Mouse (Mus musculus): ENCODE measurements at regions not wholly inside any gene's neighbourhood (a gene's known extent, or its start where the extent isn't known, plus 50 kb on each side); places are given as distances from the start of the nearest gene placed in this dataset.

DNA sequence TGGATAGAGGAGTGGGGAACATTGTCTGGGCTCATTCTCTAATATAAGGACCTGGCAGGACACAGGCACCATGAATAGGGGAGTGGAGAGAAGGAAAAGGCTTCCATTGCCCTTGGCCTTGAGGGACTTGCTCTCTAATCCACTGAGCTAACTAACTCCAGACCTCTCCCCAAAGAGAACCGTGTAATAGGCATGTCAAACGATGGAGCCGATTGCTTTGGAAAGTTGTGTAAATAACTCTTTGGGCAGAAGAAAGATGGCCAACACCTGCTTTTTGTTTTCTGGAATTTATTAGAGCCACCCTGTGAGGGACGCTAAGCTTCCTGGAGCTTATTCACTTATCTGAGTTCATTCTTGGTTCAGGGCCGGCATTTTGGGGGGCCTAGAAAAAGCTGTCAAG is 180.9 kb upstream of the Fggy start:
- H3K27ac ChIP-seq (ENCODE audit: control insufficient read depth, low read depth, low read length), result no peak overlapping the region
- H3K4me3 ChIP-seq (ENCODE audit: control insufficient read depth in 1 of 2, insufficient read depth in 1 of 2, low read depth in 2 of 2, low read length in 2 of 2), result no peak overlapping the region
- no peaks in the 10 kb centered on the region for H3K79me2 ChIP-seq (ENCODE audit: control insufficient read depth, insufficient read depth, low read length, poor library complexity)
- H3K9ac ChIP-seq (ENCODE audit: control insufficient read depth, low read depth, low read length, poor library complexity, severe bottlenecking), result no peak overlapping the region
- H3K9me3 ChIP-seq (replicated peaks; ENCODE audit: insufficient read depth, low read length), result no peaks in the 10 kb centered on the region
- no peaks in the 10 kb centered on the region for H3K27me3 ChIP-seq (ENCODE audit: control insufficient read depth in 1 of 2, insufficient read depth in 2 of 2, low read length in 2 of 2)
- H3K36me3 ChIP-seq (ENCODE audit: control insufficient read depth in 1 of 2, insufficient read depth in 2 of 2, low read length in 2 of 2), result no peaks in the 10 kb centered on the region
- H3K4me1 ChIP-seq (ENCODE audit: control insufficient read depth in 1 of 2, insufficient read depth in 2 of 2, low read length in 2 of 2), result no peaks in the 10 kb centered on the region
- TF ChIP-seq MAFK (IDR thresholded peaks at IDR 0.05; ENCODE audit: borderline replicate concordance, low read depth, low read length) (no peak), MEF2A (IDR thresholded peaks at IDR 0.05; ENCODE audit: extremely low read depth, insufficient replicate concordance, low read depth, low read length, poor library complexity, severe bottlenecking) (no peak), MYB (IDR thresholded peaks at IDR 0.05; ENCODE audit: low read depth, low read length) (no peak), CHD2 (IDR thresholded peaks at IDR 0.05; ENCODE audit: low read length) (no peak), TCF12 (IDR thresholded peaks at IDR 0.05; ENCODE audit: low read depth, low read length) (no peak), CTCF (IDR thresholded peaks at IDR 0.05 in 2 of 3, conservative IDR thresholded peaks at IDR 0.05 in 1 of 3; ENCODE audit: control insufficient read depth in 1 of 3, insufficient read depth in 1 of 3, low read depth in 2 of 3, low read length in 3 of 3, poor library complexity in 1 of 3, severe bottlenecking in 1 of 3) (no peak), E2F4 (IDR thresholded peaks at IDR 0.05; ENCODE audit: borderline replicate concordance, low read depth, low read length) (no peak), TBP (IDR thresholded peaks at IDR 0.05; ENCODE audit: low read depth, low read length) (no peak), ELF1 (IDR thresholded peaks at IDR 0.05; ENCODE audit: low read depth, low read length) (no peak), ZKSCAN1 (IDR thresholded peaks at IDR 0.05; ENCODE audit: low read depth, low read length) (no peak)
- DNase-seq (ENCODE audit: low read depth, low spot score), result no peak

DNA sequence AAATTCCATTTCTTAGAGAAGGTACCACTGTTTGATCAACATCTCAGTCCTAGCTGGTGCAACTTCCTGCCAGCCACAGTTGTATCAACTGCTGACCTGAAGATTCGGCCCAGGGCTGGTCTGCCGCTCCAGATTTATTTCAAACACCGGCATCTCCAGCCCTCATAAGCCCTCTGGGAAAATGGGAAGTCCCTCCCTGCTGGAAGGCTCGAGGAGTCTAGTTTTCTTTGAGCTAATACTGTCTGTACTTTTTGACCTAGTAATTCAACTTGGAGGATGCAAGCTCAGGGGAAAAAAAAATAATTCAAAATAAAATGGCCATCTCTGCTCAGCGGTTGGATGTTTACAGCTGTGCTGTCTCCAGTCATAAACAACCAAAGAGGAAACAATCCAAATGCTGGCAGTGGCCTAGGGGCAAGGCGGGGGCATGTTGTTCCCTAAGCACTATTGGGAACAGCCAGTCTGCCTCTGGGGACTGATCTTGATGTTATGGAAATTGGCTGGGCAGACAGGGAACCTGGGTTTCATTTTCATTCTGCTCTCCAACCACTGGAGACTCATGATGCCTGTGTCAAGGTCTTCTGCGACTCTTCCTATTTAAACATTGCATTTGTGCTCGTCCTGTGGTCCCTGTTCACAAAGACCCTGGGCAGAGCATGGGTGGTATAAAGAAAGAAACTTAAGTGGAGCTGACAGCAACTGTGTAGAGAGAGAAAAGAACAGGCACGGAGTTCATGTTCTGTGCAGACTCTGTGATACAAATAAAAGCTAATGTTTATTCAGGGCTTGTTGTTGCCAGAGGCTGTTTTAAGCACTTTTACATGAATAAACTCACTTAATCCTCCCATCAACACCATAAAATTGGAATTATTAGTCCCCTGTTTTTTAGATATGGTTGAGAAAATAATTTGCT is 179.8 kb upstream of the Fggy start:
- H3K4me1 ChIP-seq (ENCODE audit: control insufficient read depth in 1 of 2, insufficient read depth in 2 of 2, low read length in 2 of 2), result no peaks in the 10 kb centered on the region
- H3K79me2 ChIP-seq (ENCODE audit: control insufficient read depth, insufficient read depth, low read length, poor library complexity), result no peaks in the 10 kb centered on the region
- DNase-seq (ENCODE audit: low read depth, low spot score), result no peak
- no peaks in the 10 kb centered on the region for H3K36me3 ChIP-seq (ENCODE audit: control insufficient read depth in 1 of 2, insufficient read depth in 2 of 2, low read length in 2 of 2)
- no peak overlapping the region for H3K27ac ChIP-seq (ENCODE audit: control insufficient read depth, low read depth, low read length)
- no peak overlapping the region for H3K9ac ChIP-seq (ENCODE audit: control insufficient read depth, low read depth, low read length, poor library complexity, severe bottlenecking)
- H3K4me3 ChIP-seq (ENCODE audit: control insufficient read depth in 1 of 2, insufficient read depth in 1 of 2, low read depth in 2 of 2, low read length in 2 of 2), result no peak overlapping the region
- no peak for TF ChIP-seq EP300 (IDR thresholded peaks at IDR 0.05; ENCODE audit: low read depth in 1 of 2, low read length in 2 of 2)
- TF ChIP-seq MAZ (IDR thresholded peaks at IDR 0.05; ENCODE audit: low read depth, low read length), result no peak
- no peak for TF ChIP-seq USF2 (IDR thresholded peaks at IDR 0.05; ENCODE audit: borderline replicate concordance in 1 of 2, insufficient read depth in 1 of 2, low read depth in 1 of 2, low read length in 2 of 2)
- TF ChIP-seq TCF12 (IDR thresholded peaks at IDR 0.05; ENCODE audit: low read depth, low read length), result no peak
- no peak for TF ChIP-seq NELFE (IDR thresholded peaks at IDR 0.05; ENCODE audit: low read depth, low read length)
- TF ChIP-seq POLR2A (IDR thresholded peaks at IDR 0.05; ENCODE audit: control insufficient read depth in 1 of 2, insufficient read depth in 1 of 2, low read depth in 1 of 2, low read length in 2 of 2, poor library complexity in 1 of 2), result no peak
- TF ChIP-seq MXI1 (IDR thresholded peaks at IDR 0.05; ENCODE audit: low read depth, low read length), result no peak
- TF ChIP-seq JUND (IDR thresholded peaks at IDR 0.05; ENCODE audit: low read depth, low read length), result no peak
- TF ChIP-seq NRF1 (IDR thresholded peaks at IDR 0.05; ENCODE audit: insufficient read depth, low read depth, low read length, poor library complexity, severe bottlenecking), result no peak
- TF ChIP-seq CHD2 (IDR thresholded peaks at IDR 0.05; ENCODE audit: low read length), result no peak
- no peak for TF ChIP-seq E2F4 (IDR thresholded peaks at IDR 0.05; ENCODE audit: borderline replicate concordance, low read depth, low read length)
- TF ChIP-seq MAFK (IDR thresholded peaks at IDR 0.05; ENCODE audit: borderline replicate concordance, low read depth, low read length), result no peak
- no peak for TF ChIP-seq POLR2AphosphoS5 (IDR thresholded peaks at IDR 0.05; ENCODE audit: borderline replicate concordance, low read depth, low read length)
- TF ChIP-seq MAX (IDR thresholded peaks at IDR 0.05; ENCODE audit: low read length), result no peak
- no peak for TF ChIP-seq GATA1 (IDR thresholded peaks at IDR 0.05; ENCODE audit: low read depth, low read length)
- TF ChIP-seq BHLHE40 (IDR thresholded peaks at IDR 0.05; ENCODE audit: borderline replicate concordance, low read depth, low read length), result no peak
- H3K27me3 ChIP-seq (ENCODE audit: control insufficient read depth in 1 of 2, insufficient read depth in 2 of 2, low read length in 2 of 2), result no peaks in the 10 kb centered on the region
- no peaks in the 10 kb centered on the region for H3K9me3 ChIP-seq (replicated peaks; ENCODE audit: insufficient read depth, low read length)
